Mouse (Mus musculus) myocyte (in vitro differentiated cells): ENCODE results near the gene Rims3. TPM values are rescaled to one million over a fixed set of nuclear protein-coding genes. Genes with fewer than 3 reads are reported as not detected.

Experiments used
- H3K27me3 ChIP-seq: one replicate; pipeline ENCODE4 v1.6.1; 2011; ENCODE audit not compliant: control insufficient read depth, insufficient read depth, insufficient read length
- H3K36me3 ChIP-seq: one replicate; pipeline ENCODE4 v1.6.1; 2011; ENCODE audit not compliant: control insufficient read depth, insufficient read depth
- H3K4me2 ChIP-seq: one replicate; pipeline ENCODE4 v1.6.1; 2011; ENCODE audit warnings: low read depth, control low read depth
- H3K4me3 ChIP-seq: one replicate; pipeline ENCODE4 v1.5.1; 2011; ENCODE audit warnings: mild to moderate bottlenecking, control low read depth, moderate library complexity
- H3K79me2 ChIP-seq: one replicate; pipeline ENCODE4 v1.6.1; 2011; ENCODE audit not compliant: control insufficient read depth, insufficient read depth
- H3ac ChIP-seq: one replicate; pipeline ENCODE4 v1.6.1; 2011; ENCODE audit not compliant: control insufficient read depth, insufficient read length
- CEBPB ChIP-seq: IDR thresholded peaks from 2 replicates; pipeline ENCODE4 v1.6.1; 2011; ENCODE audit warnings: mild to moderate bottlenecking, moderate library complexity; ENCODE audit not compliant: poor library complexity, insufficient read depth, severe bottlenecking
- E2F4 ChIP-seq: IDR thresholded peaks from one replicate; pipeline ENCODE4 v1.6.1; 2011; ENCODE audit warnings: mild to moderate bottlenecking, control low read depth, moderate library complexity; ENCODE audit not compliant: insufficient read depth
- MAX ChIP-seq: IDR thresholded peaks from one replicate; pipeline ENCODE4 v1.6.1; 2011; ENCODE audit warnings: low read depth, mild to moderate bottlenecking, control low read depth
- MYOD1 ChIP-seq, 3 experiments: IDR thresholded peaks; one replicate each; pipeline ENCODE4 v1.6.1; 2011; ENCODE audit warnings: control low read depth in 2 of 3, low read depth in 2 of 3, mild to moderate bottlenecking in 2 of 3, moderate library complexity in 1 of 3; ENCODE audit not compliant: insufficient read length in 2 of 3, control insufficient read depth in 1 of 3
- MYOG ChIP-seq, 3 experiments: IDR thresholded peaks; one replicate each; pipeline ENCODE4 v1.6.1; 2011; ENCODE audit warnings: control low read depth in 2 of 3, low read depth in 2 of 3, mild to moderate bottlenecking in 2 of 3; ENCODE audit not compliant: insufficient read length in 2 of 3, control insufficient read depth in 1 of 3, insufficient read depth in 1 of 3
- POLR2A ChIP-seq: IDR thresholded peaks from one replicate; pipeline ENCODE4 v1.6.1; 2011; ENCODE audit warnings: low read depth, mild to moderate bottlenecking, control low read depth, moderate library complexity; ENCODE audit not compliant: insufficient read length
- POLR2AphosphoS2 ChIP-seq: IDR thresholded peaks from one replicate; pipeline ENCODE4 v1.6.1; 2011; ENCODE audit warnings: low read depth, control low read depth; ENCODE audit not compliant: insufficient read length
- REST ChIP-seq: IDR thresholded peaks from one replicate; pipeline ENCODE4 v1.6.1; 2011; ENCODE audit warnings: mild to moderate bottlenecking, control low read depth, moderate library complexity; ENCODE audit not compliant: insufficient read depth, insufficient read length
- SRF ChIP-seq: IDR thresholded peaks from one replicate; pipeline ENCODE4 v1.6.1; 2011; ENCODE audit warnings: low read depth; ENCODE audit not compliant: control insufficient read depth, insufficient read length
- TCF12 ChIP-seq: IDR thresholded peaks from one replicate; pipeline ENCODE4 v1.6.1; 2011; ENCODE audit warnings: mild to moderate bottlenecking, control low read depth; ENCODE audit not compliant: poor library complexity, insufficient read depth, severe bottlenecking
- TCF3 ChIP-seq: IDR thresholded peaks from one replicate; pipeline ENCODE4 v1.6.1; 2011; ENCODE audit warnings: low read depth, control low read depth; ENCODE audit not compliant: insufficient read length
- USF1 ChIP-seq: IDR thresholded peaks from one replicate; pipeline ENCODE4 v1.6.1; 2011; ENCODE audit warnings: low read depth, mild to moderate bottlenecking, control low read depth, moderate library complexity
- polyA plus RNA-seq: library from polyadenylated mRNA; unstranded; fragments of >200 nt; fragmentation: generic; extraction: Trizol; gene quantifications from one replicate; pipeline ENCODE4 v1.2.1, GENCODE M21; 2012; ENCODE audit warnings: missing spikeins

Gene Rims3
- polyA plus RNA-seq, 1 experiment: 0.02 TPM

DNA sequence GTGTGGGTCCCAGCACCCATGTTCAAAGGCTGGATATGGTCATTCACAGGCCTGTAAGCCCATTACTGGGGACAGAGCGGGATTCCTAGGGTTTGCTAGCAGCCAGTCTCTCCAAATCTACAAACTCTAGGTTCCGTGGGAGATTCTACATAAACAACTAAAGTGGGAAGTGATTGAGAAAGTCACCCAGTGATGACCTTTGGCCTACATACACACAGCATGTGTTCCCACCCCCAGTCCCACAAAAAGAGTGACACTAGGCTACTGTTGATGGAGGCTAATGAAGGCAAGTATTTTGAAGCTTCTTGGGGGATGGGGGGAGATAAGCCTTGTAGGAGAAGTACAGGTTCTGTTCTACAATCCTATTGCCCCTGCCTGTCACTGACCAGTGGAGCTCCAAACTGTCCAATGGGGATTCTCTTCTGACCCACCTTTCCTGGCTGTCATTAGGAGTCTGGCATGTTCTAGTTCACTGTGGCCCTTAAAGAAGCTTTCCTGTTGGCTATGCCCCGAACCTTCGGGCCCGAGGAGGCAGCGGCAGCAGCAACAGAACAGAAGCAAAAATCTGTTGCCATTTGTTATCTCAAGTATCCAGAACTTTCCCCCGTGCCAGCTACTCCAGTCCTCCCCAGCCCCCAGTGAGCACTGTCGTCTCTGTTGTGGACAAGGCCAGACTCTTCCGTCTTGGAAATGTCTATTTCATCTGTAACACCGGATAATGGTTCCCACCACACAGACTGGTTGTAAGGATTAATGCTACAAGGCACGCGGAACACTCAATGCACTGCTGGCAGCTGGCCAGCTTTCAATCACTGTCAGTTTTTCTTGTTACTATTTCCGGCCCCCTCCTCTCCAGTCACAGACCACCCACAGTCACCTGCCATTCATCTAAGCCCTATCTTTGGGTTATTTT is 30.8 kb downstream of the Rims3 start:
- Histone ChIP-seq H3K36me3 (no peaks in the 10 kb centered on the region), H3K4me3 (no peak overlapping the region), H3K79me2 (no peaks in the 10 kb centered on the region), H3K27me3 (peaks cover 5% of the 10 kb centered on the region), H3ac (no peak overlapping the region), H3K4me2 (no peak overlapping the region)
- TF ChIP-seq MYOD1 (IDR thresholded peaks at IDR 0.05; ENCODE audit: control insufficient read depth in 1 of 3, insufficient read length in 2 of 3, low read depth in 2 of 3): no peak
- TF ChIP-seq USF1: no peak
- no peak for TF ChIP-seq TCF12
- TF ChIP-seq SRF: no peak
- TF ChIP-seq TCF3: no peak
- TF ChIP-seq MYOG (IDR thresholded peaks at IDR 0.05; ENCODE audit: control insufficient read depth in 1 of 3, insufficient read depth in 1 of 3, insufficient read length in 2 of 3, low read depth in 2 of 3): no peak
- no peak for TF ChIP-seq MAX
- TF ChIP-seq CEBPB: no peak
- TF ChIP-seq POLR2A: no peak
- no peak for TF ChIP-seq E2F4
- no peak for TF ChIP-seq REST
- no peak for TF ChIP-seq POLR2AphosphoS2

- H3K4me3 ChIP-seq: no peak overlapping the region
- H3ac ChIP-seq: no peak overlapping the region
- H3K4me2 ChIP-seq: no peak overlapping the region
- no peaks in the 10 kb centered on the region for H3K79me2 ChIP-seq
- TF ChIP-seq TCF3: no peak
- TF ChIP-seq TCF12: no peak
- TF ChIP-seq POLR2A: no peak
- no peak for TF ChIP-seq USF1
- no peak for TF ChIP-seq MYOG (IDR thresholded peaks at IDR 0.05; ENCODE audit: control insufficient read depth in 1 of 3, insufficient read depth in 1 of 3, insufficient read length in 2 of 3, low read depth in 2 of 3)
- no peak for TF ChIP-seq MYOD1 (IDR thresholded peaks at IDR 0.05; ENCODE audit: control insufficient read depth in 1 of 3, insufficient read length in 2 of 3, low read depth in 2 of 3)
- no peak for TF ChIP-seq MAX
- no peak for TF ChIP-seq POLR2AphosphoS2
- no peak for TF ChIP-seq SRF
- TF ChIP-seq CEBPB: no peak
- TF ChIP-seq E2F4: no peak
- TF ChIP-seq REST: no peak
- no peaks in the 10 kb centered on the region for H3K36me3 ChIP-seq
- peaks cover 5% of the 10 kb centered on the region for H3K27me3 ChIP-seq
Measured at GRCm38 (mm10) chr4:120886131-120886530, 31.5 kb downstream of the Rims3 start.

DNA sequence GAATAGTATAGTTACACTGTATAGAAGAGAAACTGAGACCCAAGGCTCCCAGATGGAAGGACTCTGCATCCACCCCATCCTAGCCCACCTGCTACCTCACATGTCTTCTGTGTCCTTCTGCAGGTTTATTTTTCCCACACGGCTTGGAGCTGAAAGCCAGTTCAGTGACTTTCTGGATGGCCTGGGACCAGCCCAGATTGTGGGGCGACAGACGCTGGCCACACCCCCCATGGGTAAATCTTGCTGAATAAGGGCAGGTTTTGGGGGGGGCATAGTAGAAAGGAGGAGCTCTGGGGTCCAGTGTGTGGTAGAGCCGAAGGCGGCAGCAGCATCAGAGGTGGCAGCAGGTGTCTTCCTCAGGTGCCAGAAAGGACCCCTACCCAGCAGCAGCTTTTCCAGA is 32.2 kb downstream of the Rims3 start:
- Histone ChIP-seq H3ac (no peak overlapping the region), H3K36me3 (no peaks in the 10 kb centered on the region), H3K4me2 (no peak overlapping the region), H3K27me3 (peaks cover 5% of the 10 kb centered on the region), H3K79me2 (no peaks in the 10 kb centered on the region), H3K4me3 (no peak overlapping the region)
- TF ChIP-seq TCF3: no peak
- TF ChIP-seq MYOG (IDR thresholded peaks at IDR 0.05; ENCODE audit: control insufficient read depth in 1 of 3, insufficient read depth in 1 of 3, insufficient read length in 2 of 3, low read depth in 2 of 3): no peak
- no peak for TF ChIP-seq CEBPB
- TF ChIP-seq E2F4: no peak
- TF ChIP-seq POLR2A: no peak
- TF ChIP-seq MAX: no peak
- TF ChIP-seq MYOD1 (IDR thresholded peaks at IDR 0.05; ENCODE audit: control insufficient read depth in 1 of 3, insufficient read length in 2 of 3, low read depth in 2 of 3): no peak
- TF ChIP-seq USF1: no peak
- TF ChIP-seq SRF: no peak
- no peak for TF ChIP-seq REST
- TF ChIP-seq POLR2AphosphoS2: no peak
- TF ChIP-seq TCF12: no peak

- H3K4me3 ChIP-seq: no peak overlapping the region
- no peaks in the 10 kb centered on the region for H3K79me2 ChIP-seq
- no peak overlapping the region for H3K4me2 ChIP-seq
- no peak overlapping the region for H3ac ChIP-seq
- H3K27me3 ChIP-seq: peaks cover 6% of the 10 kb centered on the region
- H3K36me3 ChIP-seq: no peaks in the 10 kb centered on the region
- TF ChIP-seq POLR2AphosphoS2: no peak
- no peak for TF ChIP-seq E2F4
- TF ChIP-seq USF1: no peak
- no peak for TF ChIP-seq REST
- no peak for TF ChIP-seq MYOD1 (IDR thresholded peaks at IDR 0.05; ENCODE audit: control insufficient read depth in 1 of 3, insufficient read length in 2 of 3, low read depth in 2 of 3)
Measured at GRCm38 (mm10) chr4:120887381-120888112, 32.9 kb downstream of the Rims3 start.
